Mouse (Mus musculus): ENCODE measurements at regions not wholly inside any gene's neighbourhood (a gene's known extent, or its start where the extent isn't known, plus 50 kb on each side); places are given as distances from the start of the nearest gene placed in this dataset.
"Not testable (repeated sequence)": the region's sequence is repeated elsewhere in the genome, so short reads cannot be mapped to it uniquely, and the experiment has no call there.

GRCm38 (mm10) chr17:4024384-4024783 is 328.3 kb upstream of the Nox3 start:
- ATAC-seq (replicated peaks) = no peak
- H3K4me2 ChIP-seq (replicated peaks) = no peak overlapping the region
- WGBS = 94% methylated on average over 2 of the region's 2 CpGs
- no peak overlapping the region for H3K4me3 ChIP-seq
- H3K4me1 ChIP-seq = no peaks in the 10 kb centered on the region
- no peak overlapping the region for H3K9ac ChIP-seq (replicated peaks)
- H3K27me3 ChIP-seq = no peaks in the 10 kb centered on the region
- H3K36me3 ChIP-seq = no peaks in the 10 kb centered on the region
- no peaks in the 10 kb centered on the region for H3K9me3 ChIP-seq
- H3K27ac ChIP-seq (replicated peaks) = no peak overlapping the region

- ATAC-seq (replicated peaks) = no peak
- H3K9ac ChIP-seq (replicated peaks) = no peak overlapping the region
- H3K4me2 ChIP-seq (replicated peaks) = no peak overlapping the region
- WGBS = 34% methylated on average over 9 of the region's 9 CpGs
- H3K27me3 ChIP-seq = no peaks in the 10 kb centered on the region
- H3K9me3 ChIP-seq = no peaks in the 10 kb centered on the region
- no peaks in the 10 kb centered on the region for H3K36me3 ChIP-seq
- no peak overlapping the region for H3K27ac ChIP-seq (replicated peaks)
- H3K4me3 ChIP-seq = no peak overlapping the region
- H3K4me1 ChIP-seq = no peaks in the 10 kb centered on the region
Measured at GRCm38 (mm10) chr17:4029202-4029601, 333.1 kb upstream of the Nox3 start.

- no peaks in the 10 kb centered on the region for H3K27me3 ChIP-seq
- peaks cover 6% of the 10 kb centered on the region for H3K4me1 ChIP-seq
- no peak overlapping the region for H3K4me3 ChIP-seq
- 45% methylated on average over 3 of the region's 3 CpGs for WGBS
- H3K9me3 ChIP-seq = no peaks in the 10 kb centered on the region
- ATAC-seq (replicated peaks) = no peak
- no peak overlapping the region for H3K9ac ChIP-seq (replicated peaks)
- no peak overlapping the region for H3K27ac ChIP-seq (replicated peaks)
- no peaks in the 10 kb centered on the region for H3K36me3 ChIP-seq
- H3K4me2 ChIP-seq (replicated peaks) = no peak overlapping the region
Measured at GRCm38 (mm10) chr17:4034816-4035360, 338.8 kb upstream of the Nox3 start.

DNA sequence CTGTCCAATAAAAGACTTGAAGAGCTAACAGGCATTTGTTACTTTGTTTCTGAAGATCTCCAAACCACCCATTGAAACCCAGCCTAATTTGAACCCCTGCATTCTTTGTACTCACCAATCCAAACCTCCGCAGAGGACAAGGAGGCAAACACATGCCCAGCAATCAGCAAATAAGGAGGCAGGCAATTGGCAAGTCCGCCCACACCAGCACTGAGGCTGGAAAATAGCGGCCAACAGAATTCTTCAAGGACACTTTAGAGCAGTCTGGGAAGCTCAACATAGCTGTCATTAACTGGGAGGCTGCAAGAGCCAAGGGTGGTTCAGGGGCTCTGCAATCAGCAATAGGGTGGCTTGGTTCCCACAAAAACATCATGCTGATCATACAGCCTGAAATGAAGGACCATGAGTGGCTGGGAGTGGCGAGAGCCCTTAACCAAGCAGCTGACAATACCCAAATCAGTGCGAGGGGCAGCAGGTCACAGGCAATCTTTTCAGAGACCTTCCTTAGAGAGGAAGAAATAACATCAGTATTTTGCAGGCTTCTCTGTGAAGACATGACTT is 344.1 kb upstream of the Nox3 start:
- peak; percentile 91 for ATAC-seq (replicated peaks)
- peak overlapping the region; percentile 69 for H3K27ac ChIP-seq (replicated peaks)

DNA sequence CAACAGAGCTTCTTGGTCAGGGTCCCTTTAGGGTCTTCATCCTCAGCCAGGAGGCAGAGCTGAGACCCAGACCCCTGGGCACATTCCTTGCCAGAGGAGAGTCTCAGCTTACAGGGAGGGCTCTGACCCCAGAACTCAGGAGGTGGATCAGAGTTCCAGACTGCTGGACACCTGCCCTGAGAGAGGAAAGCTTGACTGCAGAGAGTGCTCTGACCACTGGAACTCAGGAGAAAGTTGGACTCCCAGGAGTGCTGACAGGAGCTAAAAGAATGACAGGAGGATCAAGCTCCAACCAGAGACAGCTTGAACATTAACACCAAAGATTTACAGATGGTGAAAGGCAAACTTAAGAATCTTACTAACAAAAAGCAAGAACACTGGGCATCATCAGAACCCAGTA is 364.1 kb upstream of the Nox3 start:
- not testable (repeated sequence) for H3K9ac ChIP-seq (replicated peaks); H3K4me3 ChIP-seq; H3K27ac ChIP-seq (replicated peaks); H3K36me3 ChIP-seq; H3K4me2 ChIP-seq (replicated peaks); H3K9me3 ChIP-seq; H3K27me3 ChIP-seq; H3K4me1 ChIP-seq; ATAC-seq (replicated peaks)

More for the DNA sequence above, 344.1 kb upstream of the Nox3 start:
- Histone ChIP-seq H3K36me3 (no peaks in the 10 kb centered on the region), H3K4me2 (replicated peaks) (no peak overlapping the region), H3K4me1 (peaks cover 14% of the 10 kb centered on the region), H3K4me3 (no peak overlapping the region), H3K9me3 (no peaks in the 10 kb centered on the region), H3K27me3 (no peaks in the 10 kb centered on the region), H3K9ac (replicated peaks) (no peak overlapping the region)
- WGBS = 17% methylated on average over 5 of the region's 5 CpGs

DNA sequence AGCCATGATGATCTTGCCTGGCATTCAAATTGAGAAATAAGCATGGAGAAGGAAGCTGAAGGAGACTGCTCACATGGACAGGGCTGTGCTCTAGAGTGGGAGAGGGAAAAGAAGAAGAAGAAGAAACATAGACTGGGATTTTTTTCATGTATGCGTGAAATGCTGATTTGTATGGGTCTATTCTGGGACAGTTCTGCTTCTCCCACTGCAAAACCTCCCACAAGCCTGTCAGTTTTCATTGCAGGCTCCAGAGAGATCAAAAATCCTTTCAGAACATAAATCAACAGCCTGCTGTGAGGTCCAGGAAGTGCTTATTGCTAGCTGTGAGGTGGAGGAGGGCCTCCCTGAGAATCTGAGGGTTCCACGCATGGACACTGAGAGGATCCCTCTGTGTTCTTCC is 377.3 kb upstream of the Nox3 start:
- no peaks in the 10 kb centered on the region for H3K9me3 ChIP-seq
- H3K4me2 ChIP-seq (replicated peaks) = no peak overlapping the region
- no peaks in the 10 kb centered on the region for H3K4me1 ChIP-seq
- 76% methylated on average over 2 of the region's 2 CpGs for WGBS
- ATAC-seq (replicated peaks) = no peak
- no peaks in the 10 kb centered on the region for H3K36me3 ChIP-seq
- H3K27ac ChIP-seq (replicated peaks) = no peak overlapping the region
- H3K4me3 ChIP-seq = no peak overlapping the region
- H3K9ac ChIP-seq (replicated peaks) = no peak overlapping the region
- H3K27me3 ChIP-seq = no peaks in the 10 kb centered on the region

- Histone ChIP-seq H3K36me3 (no peaks in the 10 kb centered on the region), H3K4me1 (no peaks in the 10 kb centered on the region), H3K27ac (replicated peaks) (no peak overlapping the region), H3K4me3 (no peak overlapping the region), H3K4me2 (replicated peaks) (no peak overlapping the region), H3K9me3 (no peaks in the 10 kb centered on the region), H3K27me3 (no peaks in the 10 kb centered on the region), H3K9ac (replicated peaks) (no peak overlapping the region)
- no peak for ATAC-seq (replicated peaks)
- WGBS = 82% methylated on average over 2 of the region's 2 CpGs
Measured at GRCm38 (mm10) chr17:4080564-4080963, 384.5 kb upstream of the Nox3 start.

GRCm38 (mm10) chr17:4094621-4095020 is 398.6 kb upstream of the Nox3 start:
- Histone ChIP-seq H3K9me3 (no peaks in the 10 kb centered on the region), H3K27me3 (no peaks in the 10 kb centered on the region), H3K4me2 (replicated peaks) (no peak overlapping the region), H3K4me1 (no peaks in the 10 kb centered on the region), H3K27ac (replicated peaks) (no peak overlapping the region), H3K36me3 (no peaks in the 10 kb centered on the region), H3K9ac (replicated peaks) (no peak overlapping the region), H3K4me3 (no peak overlapping the region)
- no peak for ATAC-seq (replicated peaks)
- WGBS = 61% methylated on average over 1 of the region's 1 CpGs

GRCm38 (mm10) chr17:4103321-4103720 is 407.3 kb upstream of the Nox3 start:
- no peaks in the 10 kb centered on the region for H3K27me3 ChIP-seq
- no peaks in the 10 kb centered on the region for H3K36me3 ChIP-seq
- no peak overlapping the region for H3K4me2 ChIP-seq (replicated peaks)
- no peak overlapping the region for H3K9ac ChIP-seq (replicated peaks)
- H3K27ac ChIP-seq (replicated peaks) = no peak overlapping the region
- H3K4me3 ChIP-seq = no peak overlapping the region
- 91% methylated on average over 3 of the region's 3 CpGs for WGBS
- ATAC-seq (replicated peaks) = no peak
- no peaks in the 10 kb centered on the region for H3K9me3 ChIP-seq
- no peaks in the 10 kb centered on the region for H3K4me1 ChIP-seq

GRCm38 (mm10) chr17:4109263-4109662 is 413.2 kb upstream of the Nox3 start:
- no peak overlapping the region for H3K4me2 ChIP-seq (replicated peaks)
- no peak for ATAC-seq (replicated peaks)
- no peak overlapping the region for H3K9ac ChIP-seq (replicated peaks)
- WGBS = 73% methylated on average over 3 of the region's 3 CpGs
- no peaks in the 10 kb centered on the region for H3K36me3 ChIP-seq
- no peaks in the 10 kb centered on the region for H3K9me3 ChIP-seq
- H3K4me3 ChIP-seq = no peak overlapping the region
- no peaks in the 10 kb centered on the region for H3K27me3 ChIP-seq
- no peaks in the 10 kb centered on the region for H3K4me1 ChIP-seq
- H3K27ac ChIP-seq (replicated peaks) = no peak overlapping the region

DNA sequence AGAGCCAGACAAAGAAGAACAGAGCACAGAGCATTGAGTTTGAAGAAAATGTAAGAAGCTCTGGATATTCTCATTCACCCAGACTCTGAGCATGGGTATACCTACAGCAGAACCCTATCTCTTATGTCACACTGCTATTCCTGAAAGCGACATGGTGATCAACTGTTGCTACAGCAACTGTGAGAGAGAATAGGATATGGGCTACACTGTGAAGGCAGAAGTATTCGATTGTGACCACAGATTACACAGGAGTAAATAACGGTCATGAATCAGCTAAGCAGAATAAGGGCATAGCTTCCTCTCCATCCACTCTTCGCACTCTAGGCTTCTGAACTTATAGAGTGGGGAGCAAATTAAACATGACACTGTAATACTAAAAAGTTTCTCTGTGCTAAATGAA is 417.0 kb upstream of the Nox3 start:
- H3K9ac ChIP-seq (replicated peaks) = no peak overlapping the region
- no peaks in the 10 kb centered on the region for H3K9me3 ChIP-seq
- no peak overlapping the region for H3K4me2 ChIP-seq (replicated peaks)
- H3K27ac ChIP-seq (replicated peaks) = no peak overlapping the region
- 93% methylated on average over 4 of the region's 4 CpGs for WGBS
- no peaks in the 10 kb centered on the region for H3K36me3 ChIP-seq
- no peak for ATAC-seq (replicated peaks)
- no peak overlapping the region for H3K4me3 ChIP-seq
- no peaks in the 10 kb centered on the region for H3K4me1 ChIP-seq
- H3K27me3 ChIP-seq = no peaks in the 10 kb centered on the region

DNA sequence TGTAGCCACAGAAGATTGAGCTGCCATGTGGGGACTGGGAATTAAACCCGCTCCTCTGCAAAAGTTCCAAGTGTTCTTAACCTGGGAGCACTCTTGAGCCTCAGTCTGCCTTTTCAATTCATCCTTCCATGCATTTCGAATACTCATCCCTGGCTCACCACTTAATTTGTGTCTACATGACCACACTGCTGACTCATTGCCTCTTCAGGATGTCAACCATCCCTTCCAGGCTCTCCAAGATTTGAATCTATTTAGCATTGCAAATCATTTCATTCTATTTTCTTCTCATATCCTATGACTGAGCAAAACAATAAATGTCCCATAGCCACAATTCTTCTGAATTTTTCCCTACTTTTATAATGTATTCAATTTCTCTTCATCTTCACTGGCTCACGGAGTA is 420.4 kb upstream of the Nox3 start:
- Histone ChIP-seq H3K9me3 (no peaks in the 10 kb centered on the region), H3K4me3 (no peak overlapping the region), H3K27ac (replicated peaks) (no peak overlapping the region), H3K9ac (replicated peaks) (no peak overlapping the region), H3K4me2 (replicated peaks) (no peak overlapping the region), H3K36me3 (no peaks in the 10 kb centered on the region), H3K27me3 (no peaks in the 10 kb centered on the region), H3K4me1 (no peaks in the 10 kb centered on the region)
- WGBS = 90% methylated on average over 3 of the region's 3 CpGs
- no peak for ATAC-seq (replicated peaks)

DNA sequence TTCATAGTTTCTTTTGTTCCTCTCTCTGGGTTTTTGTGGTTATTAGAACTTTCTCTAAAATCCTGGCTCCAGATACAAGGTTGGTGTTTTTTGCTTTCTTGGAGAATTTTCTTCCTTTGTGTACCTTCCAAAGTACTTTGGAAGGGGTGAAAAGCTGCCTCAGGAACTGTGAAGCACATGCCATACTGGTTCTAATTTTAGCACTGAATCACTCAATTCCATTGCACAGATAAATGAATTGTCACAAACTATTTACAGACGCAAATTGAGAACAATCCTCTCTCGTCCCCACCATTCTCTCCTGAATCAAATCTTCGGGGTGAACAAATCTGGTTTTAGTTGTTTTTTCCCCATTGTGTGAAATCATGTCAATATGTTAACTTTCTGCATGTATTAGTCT is 437.6 kb upstream of the Nox3 start:
- WGBS = 53% methylated on average over 3 of the region's 3 CpGs

More for the DNA sequence above, 437.6 kb upstream of the Nox3 start:
- no peaks in the 10 kb centered on the region for H3K9me3 ChIP-seq
- H3K27me3 ChIP-seq = no peaks in the 10 kb centered on the region
- no peak for ATAC-seq (replicated peaks)
- H3K4me2 ChIP-seq (replicated peaks) = no peak overlapping the region
- no peaks in the 10 kb centered on the region for H3K4me1 ChIP-seq
- no peak overlapping the region for H3K4me3 ChIP-seq
- H3K36me3 ChIP-seq = no peaks in the 10 kb centered on the region
- no peak overlapping the region for H3K9ac ChIP-seq (replicated peaks)
- no peak overlapping the region for H3K27ac ChIP-seq (replicated peaks)
